Mouse (Mus musculus) CH12.LX (cell line): ENCODE measurements around the gene Sergef.

Source experiments
- BHLHE40 ChIP-seq: IDR thresholded peaks from 2 replicates; pipeline ENCODE4 v1.6.1; 2011; ENCODE audit warnings: mild to moderate bottlenecking, low read depth, low read length, improper control_type of control experiment
- CHD1 ChIP-seq: IDR thresholded peaks from 2 replicates; pipeline ENCODE4 v1.6.1; 2012; ENCODE audit warnings: low read depth, low read length, improper control_type of control experiment, inconsistent platforms
- CTCF ChIP-seq, 2 experiments: IDR thresholded peaks in 1 of 2; conservative IDR thresholded peaks in 1 of 2; 2 replicates each; pipeline ENCODE4 v1.5.1; 2011 to 2012; ENCODE audit warnings: low read depth in 2 of 2, low read length in 2 of 2, improper control_type of control experiment in 1 of 2, inconsistent platforms in 1 of 2, mild to moderate bottlenecking in 1 of 2, moderate library complexity in 1 of 2
- ELF1 ChIP-seq: IDR thresholded peaks from 2 replicates; pipeline ENCODE4 v1.6.1; 2014; ENCODE audit warnings: low read depth, mild to moderate bottlenecking, inconsistent platforms, low read length, improper control_type of control experiment
- EP300 ChIP-seq: IDR thresholded peaks from 2 replicates; pipeline ENCODE4 v1.6.1; 2011; ENCODE audit warnings: low read length, improper control_type of control experiment
- ETS1 ChIP-seq: conservative IDR thresholded peaks from 2 replicates; pipeline ENCODE4 v1.6.1; 2012; ENCODE audit warnings: low read depth, mild to moderate bottlenecking, inconsistent platforms, low read length, improper control_type of control experiment, moderate library complexity
- NELFE ChIP-seq: IDR thresholded peaks from 2 replicates; pipeline ENCODE4 v1.6.1; 2011; ENCODE audit warnings: low read depth, low read length, improper control_type of control experiment
- POLR2A ChIP-seq: IDR thresholded peaks from 2 replicates; pipeline ENCODE4 v1.6.1; 2011; ENCODE audit warnings: low read depth, mild to moderate bottlenecking, improper control_type of control experiment, low read length
- USF1 ChIP-seq: IDR thresholded peaks from 2 replicates; pipeline ENCODE4 v1.6.1; 2014; ENCODE audit warnings: low read depth, mild to moderate bottlenecking, inconsistent platforms, low read length, improper control_type of control experiment
- ZC3H11A ChIP-seq: IDR thresholded peaks from 2 replicates; pipeline ENCODE4 v1.6.1; 2012; ENCODE audit warnings: low read depth, mild to moderate bottlenecking, inconsistent platforms, low read length, improper control_type of control experiment

DNA sequence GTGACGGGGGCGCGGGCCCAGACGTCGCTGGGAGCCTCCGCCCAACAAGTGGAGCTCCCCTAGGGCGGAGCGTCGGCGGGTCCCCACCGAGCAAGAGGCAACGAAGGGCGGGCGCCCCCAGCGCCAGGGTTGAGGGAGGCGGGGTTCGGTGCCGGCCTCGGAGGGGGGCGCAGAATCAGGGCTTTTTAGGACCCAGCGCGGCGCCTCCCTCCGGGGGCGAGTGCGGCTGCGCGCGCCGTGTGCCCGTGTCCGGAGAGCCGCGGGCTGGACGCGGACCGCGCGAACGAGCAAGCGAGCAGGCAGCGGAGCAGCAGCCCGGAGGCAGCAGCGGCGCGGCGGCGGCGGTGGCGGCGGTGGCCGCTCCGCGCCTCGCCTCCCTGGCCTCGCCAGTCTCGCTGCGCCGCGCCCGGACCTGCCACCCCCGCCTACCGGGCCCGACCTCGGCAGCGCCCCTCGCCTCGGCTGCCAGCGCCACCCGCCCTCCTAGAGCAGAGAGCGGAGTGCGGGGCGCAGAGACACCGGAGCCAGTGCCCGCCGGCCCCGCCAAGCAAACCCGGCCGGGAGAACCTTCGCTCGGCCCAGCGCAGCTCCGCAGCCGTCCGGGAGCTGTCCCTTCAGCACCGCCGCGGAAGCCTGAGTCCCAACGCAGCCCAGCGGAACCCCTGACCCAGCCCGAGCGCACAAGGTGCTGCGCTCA is 243.2 kb downstream of the Sergef start, which contains the start of gene Kcnc1:
- TF ChIP-seq USF1 = no peak
- no peak for TF ChIP-seq BHLHE40
- TF ChIP-seq ELF1 = no peak
- no peak for TF ChIP-seq CTCF (conservative IDR thresholded peaks at IDR 0.05 in 1 of 2, IDR thresholded peaks at IDR 0.05 in 1 of 2; ENCODE audit: low read depth in 2 of 2, low read length in 2 of 2)
- TF ChIP-seq EP300 = no peak
- no peak for TF ChIP-seq ZC3H11A
- no peak for TF ChIP-seq POLR2A
- no peak for TF ChIP-seq CHD1
- TF ChIP-seq NELFE = no peak
- no peak for TF ChIP-seq ETS1
